7 mouse cellular contexts compared by ENCODE assay signal in genomic region chr8:84042948-84043342, GRCm38 (mm10). TPM values are rescaled to one million over a fixed set of nuclear protein-coding genes. Genes with fewer than 3 reads are reported as not detected.
DNase-seq lines count a peak whose midpoint lies in the region; ATAC-seq lines count a peak whose summit lies in the region.

No protein-coding gene starts in this region.

- peaks cover 42% of the 10 kb centered on the region for H3K27me3 ChIP-seq in midbrain, embryonic 11.5 days (ENCODE audit: control insufficient read depth, insufficient read depth, low read length)
- peaks cover 54% of the 10 kb centered on the region for H3K27me3 ChIP-seq in midbrain, embryonic 14.5 days (ENCODE audit: control insufficient read depth, insufficient read depth, low read length)
- H3K27me3 ChIP-seq in limb, embryonic 12.5 days = peaks cover 82% of the 10 kb centered on the region
- H3K27me3 ChIP-seq in stomach, embryonic 16.5 days (ENCODE audit: control insufficient read depth, insufficient read depth, low read length) = peaks cover 32% of the 10 kb centered on the region

- no peaks in the 10 kb centered on the region for H3K36me3 ChIP-seq in midbrain, embryonic 11.5 days (ENCODE audit: control insufficient read depth, insufficient read depth, low read length)
- H3K36me3 ChIP-seq in midbrain, embryonic 14.5 days (ENCODE audit: control insufficient read depth, insufficient read depth, low read length) = no peaks in the 10 kb centered on the region
- H3K36me3 ChIP-seq in limb, embryonic 12.5 days = no peaks in the 10 kb centered on the region
- no peaks in the 10 kb centered on the region for H3K36me3 ChIP-seq in stomach, embryonic 16.5 days (ENCODE audit: control insufficient read depth, insufficient read depth, low read length)

- 32% methylated on average over 12 of the region's 12 CpGs for WGBS in midbrain, embryonic 11.5 days
- 40% methylated on average over 12 of the region's 12 CpGs for WGBS in midbrain, embryonic 14.5 days
- WGBS in limb, embryonic 12.5 days = 35% methylated on average over 12 of the region's 12 CpGs
- WGBS in stomach, embryonic 16.5 days = 35% methylated on average over 12 of the region's 12 CpGs

- H3K9me3 ChIP-seq in midbrain, embryonic 11.5 days (ENCODE audit: control insufficient read depth, low read length) = no peaks in the 10 kb centered on the region; the same call in 1 of the 2 replicates
- no peaks in the 10 kb centered on the region for H3K9me3 ChIP-seq in midbrain, embryonic 14.5 days (ENCODE audit: control insufficient read depth, low read length)
- H3K9me3 ChIP-seq in limb, embryonic 12.5 days = no peaks in the 10 kb centered on the region
- H3K9me3 ChIP-seq in stomach, embryonic 16.5 days (replicated peaks; ENCODE audit: control insufficient read depth, low read length) = no peaks in the 10 kb centered on the region; the same call in 1 of the 2 replicates

- no peak overlapping the region for H3K4me3 ChIP-seq in midbrain, embryonic 11.5 days (ENCODE audit: low read depth, low read length)
- no peak overlapping the region for H3K4me3 ChIP-seq in midbrain, embryonic 14.5 days (replicated peaks; ENCODE audit: low read depth, low read length)
- H3K4me3 ChIP-seq in limb, embryonic 12.5 days (replicated peaks) = peak overlapping the region; percentile 40
- H3K4me3 ChIP-seq in stomach, embryonic 16.5 days (replicated peaks; ENCODE audit: low read length) = peak overlapping the region; percentile 39

- no peak overlapping the region for H3K27ac ChIP-seq in midbrain, embryonic 11.5 days (ENCODE audit: low read depth, low read length)
- H3K27ac ChIP-seq in midbrain, embryonic 14.5 days (replicated peaks; ENCODE audit: low read depth, low read length) = no peak overlapping the region
- H3K27ac ChIP-seq in limb, embryonic 12.5 days = no peak overlapping the region
- H3K27ac ChIP-seq in stomach, embryonic 16.5 days (ENCODE audit: low read length) = no peak overlapping the region

- no peak overlapping the region for H3K9ac ChIP-seq in midbrain, embryonic 11.5 days (ENCODE audit: low read length)
- H3K9ac ChIP-seq in midbrain, embryonic 14.5 days (replicated peaks; ENCODE audit: low read length) = no peak overlapping the region; the same call in 1 of the 2 replicates
- no peak overlapping the region for H3K9ac ChIP-seq in limb, embryonic 12.5 days (replicated peaks)
- no peak overlapping the region for H3K9ac ChIP-seq in stomach, embryonic 16.5 days (ENCODE audit: low read length)

- no peak for DNase-seq in midbrain, embryonic 11.5 days (ENCODE audit: low spot score, missing footprints)
- no peak for DNase-seq in midbrain, embryonic 14.5 days
- peak; percentile 42 to 54 for DNase-seq in heart, adult 9 months (ENCODE audit: low spot score in 2 of 2)
- DNase-seq in cerebellum, adult 18-20 months = no peak
- DNase-seq in spleen, adult 12 weeks (ENCODE audit: low spot score) = no peak

- no peak overlapping the region for H3K4me2 ChIP-seq in midbrain, embryonic 11.5 days
- H3K4me2 ChIP-seq in midbrain, embryonic 14.5 days (ENCODE audit: low read length) = no peak overlapping the region
- H3K4me2 ChIP-seq in limb, embryonic 12.5 days = peak overlapping the region; percentile 75
- H3K4me2 ChIP-seq in stomach, embryonic 16.5 days (ENCODE audit: low read depth, low read length) = peak overlapping the region; percentile 60; the same call in 1 of the 2 replicates

- 0 out of 2 replicates have a peak, but pooled peaks have one; percentile 28 for ATAC-seq in midbrain, embryonic 11.5 days (ENCODE audit: low FRiP score)
- no peak for ATAC-seq in midbrain, embryonic 14.5 days (ENCODE audit: low FRiP score, low TSS enrichment)
- ATAC-seq in limb, embryonic 12.5 days (ENCODE audit: insufficient number of reproducible peaks, insufficient read depth, low FRiP score, low TSS enrichment, low read depth) = no peak
- no peak for ATAC-seq in stomach, embryonic 16.5 days (ENCODE audit: insufficient read depth, low FRiP score)

- H3K4me1 ChIP-seq in midbrain, embryonic 11.5 days (ENCODE audit: control insufficient read depth, insufficient read depth, low read length) = peaks cover 4% of the 10 kb centered on the region; the same call in 1 of the 2 replicates
- H3K4me1 ChIP-seq in midbrain, embryonic 14.5 days (ENCODE audit: control insufficient read depth, insufficient read depth, low read length) = no peaks in the 10 kb centered on the region
- H3K4me1 ChIP-seq in limb, embryonic 12.5 days (replicated peaks) = peaks cover 12% of the 10 kb centered on the region
- H3K4me1 ChIP-seq in stomach, embryonic 16.5 days (ENCODE audit: control insufficient read depth, insufficient read depth, low read length) = peaks cover 7% of the 10 kb centered on the region; the same call in 1 of the 2 replicates

RNA-seq across cellular contexts. Expression of gene Il27ra, which starts 0.6 kb away (rescaled TPM):
- polyA plus RNA-seq in midbrain, embryonic 11.5 days (2014; fragmentation: Nextera tagmentation; extraction: Ambion mirVana) = 0.23 TPM in 2 replicates
- 0.16 and 0.33 TPM in 2 replicates for polyA plus RNA-seq in midbrain, embryonic 14.5 days (2014; fragmentation: Nextera tagmentation; extraction: Ambion mirVana)
- polyA plus RNA-seq in limb, embryonic 12.5 days (2016; fragmentation: Nextera tagmentation; extraction: Ambion mirVana) = 0.61 and 0.68 TPM in 2 replicates
- polyA plus RNA-seq in stomach, embryonic 16.5 days (2015; fragmentation: Nextera tagmentation; extraction: Ambion mirVana) = 1.3 and 1.5 TPM in 2 replicates

RNA-seq across cellular contexts. Expression of gene Rln3, which starts 1.9 kb away (rescaled TPM):
- polyA plus RNA-seq in midbrain, embryonic 11.5 days (2014; fragmentation: Nextera tagmentation; extraction: Ambion mirVana) = not detected in 2 replicates
- polyA plus RNA-seq in midbrain, embryonic 14.5 days (2014; fragmentation: Nextera tagmentation; extraction: Ambion mirVana) = 1.2 TPM in 1 of 2 replicates, not detected in the other
- polyA plus RNA-seq in limb, embryonic 12.5 days (2016; fragmentation: Nextera tagmentation; extraction: Ambion mirVana) = not detected in 2 replicates
- 0.22 TPM in 1 of 2 replicates, not detected in the other for polyA plus RNA-seq in stomach, embryonic 16.5 days (2015; fragmentation: Nextera tagmentation; extraction: Ambion mirVana)

RNA-seq across cellular contexts. Expression of gene Palm3, which starts 21.7 kb away (rescaled TPM):
- 2.0 and 2.2 TPM in 2 replicates for polyA plus RNA-seq in midbrain, embryonic 11.5 days (2014; fragmentation: Nextera tagmentation; extraction: Ambion mirVana)
- 0.65 and 0.87 TPM in 2 replicates for polyA plus RNA-seq in midbrain, embryonic 14.5 days (2014; fragmentation: Nextera tagmentation; extraction: Ambion mirVana)
- polyA plus RNA-seq in limb, embryonic 12.5 days (2016; fragmentation: Nextera tagmentation; extraction: Ambion mirVana) = 4.7 and 6.7 TPM in 2 replicates
- polyA plus RNA-seq in stomach, embryonic 16.5 days (2015; fragmentation: Nextera tagmentation; extraction: Ambion mirVana) = 4.1 and 4.9 TPM in 2 replicates

RNA-seq across cellular contexts. Expression of gene Gm10643, which starts 22.0 kb away (rescaled TPM):
- polyA plus RNA-seq in midbrain, embryonic 11.5 days (2014; fragmentation: Nextera tagmentation; extraction: Ambion mirVana) = 2.2 and 2.4 TPM in 2 replicates
- polyA plus RNA-seq in midbrain, embryonic 14.5 days (2014; fragmentation: Nextera tagmentation; extraction: Ambion mirVana) = 1.5 and 2.4 TPM in 2 replicates
- polyA plus RNA-seq in limb, embryonic 12.5 days (2016; fragmentation: Nextera tagmentation; extraction: Ambion mirVana) = 1.5 and 1.9 TPM in 2 replicates
- 1.4 and 1.5 TPM in 2 replicates for polyA plus RNA-seq in stomach, embryonic 16.5 days (2015; fragmentation: Nextera tagmentation; extraction: Ambion mirVana)

RNA-seq across cellular contexts. Expression of gene Rfx1, which starts 23.7 kb away (rescaled TPM):
- 6.0 and 7.8 TPM in 2 replicates for polyA plus RNA-seq in midbrain, embryonic 11.5 days (2014; fragmentation: Nextera tagmentation; extraction: Ambion mirVana)
- polyA plus RNA-seq in midbrain, embryonic 14.5 days (2014; fragmentation: Nextera tagmentation; extraction: Ambion mirVana) = 11.2 and 12.2 TPM in 2 replicates
- polyA plus RNA-seq in limb, embryonic 12.5 days (2016; fragmentation: Nextera tagmentation; extraction: Ambion mirVana) = 10.1 and 11.1 TPM in 2 replicates
- polyA plus RNA-seq in stomach, embryonic 16.5 days (2015; fragmentation: Nextera tagmentation; extraction: Ambion mirVana) = 6.1 and 6.3 TPM in 2 replicates

Comparison
In these comparisons a context has a peak if more than half of its experiments do, and no peak if none do; other contexts are left out.
1. DNase-seq: peak in heart, adult 9 months (2 of 2); none in midbrain, embryonic 11.5 days (single experiment), midbrain, embryonic 14.5 days (single experiment), cerebellum, adult 18-20 months (0 of 2) and spleen, adult 12 weeks (single experiment).
2. H3K4me2 ChIP-seq: peak in limb, embryonic 12.5 days (single experiment) and stomach, embryonic 16.5 days (single experiment); none in midbrain, embryonic 11.5 days (single experiment) and midbrain, embryonic 14.5 days (single experiment).
3. H3K4me3 ChIP-seq: peak in limb, embryonic 12.5 days (single experiment) and stomach, embryonic 16.5 days (single experiment); none in midbrain, embryonic 11.5 days (single experiment) and midbrain, embryonic 14.5 days (single experiment).